Mouse (Mus musculus): ENCODE data around the gene Rps6ka5.

DNA sequence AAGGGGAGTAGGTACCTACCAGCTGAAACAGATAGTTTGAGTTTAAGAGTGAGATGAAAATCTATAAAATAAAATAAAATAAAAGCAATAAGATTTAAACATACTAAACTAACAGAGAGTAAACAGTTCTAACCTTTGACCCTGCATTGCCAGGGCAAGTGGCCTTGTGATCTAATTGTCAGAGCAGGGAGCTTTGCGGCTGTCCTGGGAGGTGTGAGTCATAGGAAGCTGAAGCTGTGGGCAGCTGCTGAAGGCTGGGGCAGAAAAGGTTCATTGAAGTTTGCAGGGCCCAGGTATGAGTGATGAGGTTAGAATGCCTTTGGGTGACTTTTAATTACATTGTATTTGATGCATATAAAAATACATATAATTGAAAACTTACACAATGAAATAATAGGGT is 200.8 kb downstream of the Rps6ka5 start:
- TF ChIP-seq CTCF (IDR thresholded peaks at IDR 0.05; ENCODE audit: low read depth, low read length): no peak
- TF ChIP-seq POLR2A (IDR thresholded peaks at IDR 0.05; ENCODE audit: extremely low read depth, insufficient read depth, low read length): no peak

All from liver, adult 2 months (tissue).